In the genomic region with DNA sequence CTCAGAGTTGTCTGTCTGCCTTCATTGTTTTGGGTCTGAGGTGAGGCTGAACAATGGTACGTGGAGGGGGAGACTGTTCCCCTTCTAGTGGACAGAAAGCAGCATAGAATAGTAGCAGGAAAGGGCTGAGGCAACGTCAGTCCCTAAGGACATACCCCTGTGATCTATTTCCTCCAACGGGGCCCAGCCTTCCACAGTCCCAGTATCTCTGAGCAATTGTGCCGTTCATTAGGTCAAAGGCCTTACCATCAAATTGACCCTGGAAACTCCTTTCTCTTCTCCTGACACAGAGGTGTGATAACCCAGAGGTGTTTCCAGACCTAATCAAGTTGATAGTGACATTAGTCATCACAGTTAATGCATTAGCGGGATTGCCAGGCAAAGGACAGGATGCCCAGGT, we compare ENCODE assay signal across 23 mouse cellular contexts.
DNase-seq lines count a peak whose midpoint lies in the region; ATAC-seq and TF ChIP-seq lines count a peak whose summit lies in the region.
"Had no signal": no experiment of that assay in that cellular context is flagged by ENCODE, and none has a peak within 500 bp of the region (broad histone marks: within the 10 kb centered on the region; RNA-seq: fewer than 3 reads in every experiment).

No protein-coding gene starts in this region.

- no peaks in the 10 kb centered on the region for H3K79me2 ChIP-seq in liver, adult 2 months (ENCODE audit: control insufficient read depth, insufficient read depth, low read length)

- TF ChIP-seq CTCF in liver, adult 2 months (IDR thresholded peaks at IDR 0.05; ENCODE audit: low read depth, low read length): no peak
- TF ChIP-seq CTCF in liver, postnatal 0 days (IDR thresholded peaks at IDR 0.05; ENCODE audit: low read depth): no peak
- no peak for TF ChIP-seq CTCF in intestine, postnatal 0 days (IDR thresholded peaks at IDR 0.05; ENCODE audit: low read depth)

- intact Hi-C loops in gastrocnemius, postnatal 36 days (cut with DNase I): no loop called here

- peak; percentile 21 for DNase-seq in liver, adult 2 months (ENCODE audit: extremely low read depth, low read depth, low spot score)
- DNase-seq in liver, postnatal 0 days: no peak
- DNase-seq in c-Kit-positive CD71-positive TER-119-positive erythroid progenitor cells, embryonic 14.5 days (ENCODE audit: low spot score): no peak
- no peak for DNase-seq in gastrocnemius, postnatal 36 days
- no peak for DNase-seq in right cerebral cortex, adult 18-20 months
- DNase-seq: adrenal gland, adult 2 months; adrenal gland, adult 8-10 months; adrenal gland, postnatal 10 days; adrenal gland, postnatal 14 days; adrenal gland, postnatal 25 days; adrenal gland, postnatal 36 days; B cell, adult 2 months; cerebellum, adult 11 months; cerebellum, adult 11-12 months; cerebellum, adult 18-20 months had no signal

- H3K4me2 ChIP-seq in liver, postnatal 0 days (ENCODE audit: low read depth, low read length): no peak overlapping the region
- H3K4me2 ChIP-seq in intestine, embryonic 15.5 days (replicated peaks): no peak overlapping the region
- no peak overlapping the region for H3K4me2 ChIP-seq in intestine, embryonic 16.5 days (ENCODE audit: low read depth, low read length)
- H3K4me2 ChIP-seq in intestine, postnatal 0 days (replicated peaks; ENCODE audit: low read depth): 0 out of 2 replicates have a peak overlapping the region, but pooled peaks have one; percentile 9

- H3K27me3 ChIP-seq in liver, adult 2 months (ENCODE audit: control insufficient read depth, insufficient read depth, low read length): no peaks in the 10 kb centered on the region
- H3K27me3 ChIP-seq in liver, postnatal 0 days (ENCODE audit: insufficient read depth, low read length): no peaks in the 10 kb centered on the region
- no peaks in the 10 kb centered on the region for H3K27me3 ChIP-seq in intestine, embryonic 15.5 days (replicated peaks)
- no peaks in the 10 kb centered on the region for H3K27me3 ChIP-seq in intestine, embryonic 16.5 days (replicated peaks; ENCODE audit: control insufficient read depth, insufficient read depth, low read length)
- no peaks in the 10 kb centered on the region for H3K27me3 ChIP-seq in intestine, postnatal 0 days (replicated peaks; ENCODE audit: control insufficient read depth, insufficient read depth, low read length)
- H3K27me3 ChIP-seq: CH12.LX, Patski had no signal

- H3K4me1 ChIP-seq in liver, adult 2 months (ENCODE audit: control insufficient read depth, insufficient read depth, low read length): peaks cover 10% of the 10 kb centered on the region
- H3K4me1 ChIP-seq in liver, postnatal 0 days (ENCODE audit: insufficient read depth): no peaks in the 10 kb centered on the region
- no peaks in the 10 kb centered on the region for H3K4me1 ChIP-seq in intestine, embryonic 15.5 days (replicated peaks)
- no peaks in the 10 kb centered on the region for H3K4me1 ChIP-seq in intestine, embryonic 16.5 days (ENCODE audit: control insufficient read depth, insufficient read depth, low read length)
- H3K4me1 ChIP-seq in intestine, postnatal 0 days (replicated peaks; ENCODE audit: control insufficient read depth, insufficient read depth, low read length): no peaks in the 10 kb centered on the region

- H3K9ac ChIP-seq in liver, adult 2 months (ENCODE audit: low read depth, low read length): no peak overlapping the region
- no peak overlapping the region for H3K9ac ChIP-seq in liver, postnatal 0 days (replicated peaks)
- no peak overlapping the region for H3K9ac ChIP-seq in intestine, embryonic 15.5 days
- H3K9ac ChIP-seq in intestine, embryonic 16.5 days (ENCODE audit: low read depth, low read length): no peak overlapping the region
- H3K9ac ChIP-seq in intestine, postnatal 0 days (ENCODE audit: low read depth, low read length): no peak overlapping the region

- TF ChIP-seq EP300 in liver, postnatal 0 days (IDR thresholded peaks at IDR 0.05; ENCODE audit: low read depth): no peak

- no peak for ATAC-seq in liver, postnatal 0 days
- peak; percentile 71 for ATAC-seq in intestine, embryonic 15.5 days
- ATAC-seq in intestine, embryonic 16.5 days: peak; percentile 69
- peak; percentile 77 for ATAC-seq in intestine, postnatal 0 days
- ATAC-seq: activated CD4-positive, CD25-positive, alpha-beta regulatory T cell, adult 4 months; CD4-positive, CD25-positive, alpha-beta regulatory T cell, adult 4 months; Patski had no signal

- no peak overlapping the region for H3K27ac ChIP-seq in liver, adult 2 months (replicated peaks; ENCODE audit: insufficient read depth, low read depth, low read length)
- no peak overlapping the region for H3K27ac ChIP-seq in liver, postnatal 0 days (ENCODE audit: low read depth)
- H3K27ac ChIP-seq in intestine, embryonic 15.5 days: no peak overlapping the region
- H3K27ac ChIP-seq in intestine, embryonic 16.5 days (ENCODE audit: low read length): no peak overlapping the region
- H3K27ac ChIP-seq in intestine, postnatal 0 days (ENCODE audit: low read depth, low read length): no peak overlapping the region

- no peak for TF ChIP-seq POLR2A in liver, adult 2 months (IDR thresholded peaks at IDR 0.05; ENCODE audit: extremely low read depth, insufficient read depth, low read length)

- no peak overlapping the region for H3K4me3 ChIP-seq in liver, adult 2 months (ENCODE audit: insufficient read depth, low read depth, low read length)
- H3K4me3 ChIP-seq in liver, postnatal 0 days (ENCODE audit: low read depth, low read length): no peak overlapping the region
- no peak overlapping the region for H3K4me3 ChIP-seq in intestine, embryonic 15.5 days (replicated peaks)
- H3K4me3 ChIP-seq in intestine, embryonic 16.5 days (ENCODE audit: low read length): no peak overlapping the region
- H3K4me3 ChIP-seq in intestine, postnatal 0 days (ENCODE audit: low read depth, low read length): no peak overlapping the region

- 65% methylated on average over 5 of the region's 5 CpGs for WGBS in liver, adult 2 months
- WGBS in liver, postnatal 0 days (ENCODE audit: insufficient replicate concordance): 58% methylated on average over 5 of the region's 5 CpGs
- 55% methylated on average over 5 of the region's 5 CpGs for WGBS in intestine, embryonic 15.5 days
- WGBS in intestine, embryonic 16.5 days: 54% methylated on average over 5 of the region's 5 CpGs
- 36% methylated on average over 5 of the region's 5 CpGs for WGBS in intestine, postnatal 0 days

- no peaks in the 10 kb centered on the region for H3K36me3 ChIP-seq in liver, adult 2 months (ENCODE audit: control insufficient read depth, insufficient read depth, low read length)
- H3K36me3 ChIP-seq in liver, postnatal 0 days (replicated peaks; ENCODE audit: insufficient read depth, low read length): no peaks in the 10 kb centered on the region
- no peaks in the 10 kb centered on the region for H3K36me3 ChIP-seq in intestine, embryonic 15.5 days
- H3K36me3 ChIP-seq in intestine, embryonic 16.5 days (ENCODE audit: control insufficient read depth, insufficient read depth, low read length): no peaks in the 10 kb centered on the region
- H3K36me3 ChIP-seq in intestine, postnatal 0 days (ENCODE audit: control insufficient read depth, insufficient read depth): no peaks in the 10 kb centered on the region
- H3K36me3 ChIP-seq: G1E had no signal

- no peaks in the 10 kb centered on the region for H3K9me3 ChIP-seq in liver, postnatal 0 days (ENCODE audit: low read length)
- H3K9me3 ChIP-seq in intestine, embryonic 15.5 days: no peaks in the 10 kb centered on the region
- no peaks in the 10 kb centered on the region for H3K9me3 ChIP-seq in intestine, embryonic 16.5 days (ENCODE audit: control insufficient read depth, low read length)
- H3K9me3 ChIP-seq in intestine, postnatal 0 days (ENCODE audit: control insufficient read depth): no peaks in the 10 kb centered on the region
